Mouse (Mus musculus): Measurements from ENCODE around the gene Fos.

The Fos gene

GRCm38 (mm10) chr12:85473481-85474297 is at the start of gene Fos:
TSS of gene Fos (plus strand) at chr12:85473890.
- DNase-seq (ENCODE audit: inconsistent age in 2 of 2, low spot score in 1 of 2), result peak; percentile 92 to 99

- DNase-seq (ENCODE audit: inconsistent age in 2 of 2, low spot score in 1 of 2), result no peak
Measured at GRCm38 (mm10) chr12:85425721-85426120, 48.0 kb upstream of the Fos start.

DNA sequence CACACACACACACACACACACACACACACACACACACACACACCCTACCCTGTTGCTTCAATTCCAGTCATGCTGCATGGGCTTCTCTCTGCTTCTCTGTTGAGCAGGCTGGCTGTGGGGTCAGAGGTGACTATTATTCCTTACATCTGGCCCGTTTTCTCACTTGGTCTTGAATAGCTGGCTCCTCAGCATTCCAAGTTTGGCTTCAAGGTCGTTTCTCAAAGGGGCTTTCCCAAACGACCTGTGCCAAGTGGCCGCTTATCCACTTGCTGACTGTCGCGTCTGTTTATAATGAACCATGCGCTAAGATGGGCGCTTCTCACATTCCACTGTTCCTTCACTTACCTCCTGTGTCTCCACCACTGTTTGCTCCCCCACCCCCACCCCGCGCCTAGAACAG is 47.6 kb upstream of the Fos start:
- no peak for DNase-seq (ENCODE audit: inconsistent age in 2 of 2, low spot score in 1 of 2)

DNA sequence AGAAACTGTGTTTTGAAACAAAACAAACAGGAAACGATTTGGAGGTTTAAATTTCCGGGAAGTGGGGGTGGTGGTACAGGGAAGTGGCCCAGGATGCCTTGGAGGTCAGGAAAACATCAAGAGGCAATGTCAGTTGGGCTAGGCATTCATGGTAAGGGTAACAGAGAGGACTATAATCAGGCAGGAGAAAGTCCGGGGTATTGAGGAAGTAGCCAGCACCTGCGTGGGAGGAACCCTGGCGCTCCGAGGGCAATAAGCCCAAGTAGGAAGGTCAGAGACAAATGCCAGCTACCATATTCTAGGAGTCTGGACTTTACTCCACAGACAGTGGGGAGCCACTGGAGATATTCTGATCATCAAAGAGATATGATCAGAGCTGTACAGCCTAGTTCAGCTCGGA is 45.9 kb upstream of the Fos start:
- no peak for DNase-seq (ENCODE audit: inconsistent age in 2 of 2, low spot score in 1 of 2)

DNA sequence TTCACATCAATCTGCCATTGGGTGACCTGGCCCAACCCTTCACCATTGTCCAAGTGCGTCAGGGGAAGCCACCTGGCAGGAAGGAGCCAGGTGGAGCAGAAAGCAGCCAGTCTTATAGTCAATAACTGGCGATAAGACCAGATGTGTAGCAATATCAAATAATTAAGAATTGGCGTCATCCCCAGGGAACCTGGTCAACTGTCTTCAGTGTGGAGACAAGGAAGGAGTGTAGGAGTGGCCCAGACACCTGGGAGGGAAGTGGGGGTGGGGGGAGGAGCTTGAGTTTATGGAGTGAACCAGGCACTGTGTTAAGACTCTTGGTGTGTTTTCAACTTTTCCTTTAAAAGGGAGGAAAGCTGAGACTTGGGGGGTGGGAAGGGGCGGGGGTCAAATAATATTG is 43.7 kb upstream of the Fos start:
- no peak for DNase-seq (ENCODE audit: inconsistent age in 2 of 2, low spot score in 1 of 2)

DNA sequence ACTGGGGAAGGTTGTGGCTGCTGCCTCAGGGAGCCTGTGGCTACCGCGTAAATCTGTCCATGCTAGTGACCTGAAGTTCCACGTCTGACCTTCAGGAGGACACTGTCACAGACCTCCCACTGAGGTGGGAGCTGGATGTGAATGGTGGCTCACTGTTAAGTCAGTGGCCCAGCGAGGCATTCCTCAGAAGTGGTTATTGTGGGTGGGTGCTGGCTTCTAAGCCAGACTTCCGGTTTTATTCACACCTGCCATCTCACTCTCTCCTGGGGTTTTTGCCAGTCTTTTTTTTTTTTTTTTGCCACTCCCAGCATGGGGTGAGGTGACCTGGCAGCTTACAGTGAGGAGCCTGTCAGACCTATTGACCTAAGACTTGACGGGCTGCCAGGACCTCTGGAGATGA is 43.3 kb upstream of the Fos start:
- no peak for DNase-seq (ENCODE audit: inconsistent age in 2 of 2, low spot score in 1 of 2)

DNA sequence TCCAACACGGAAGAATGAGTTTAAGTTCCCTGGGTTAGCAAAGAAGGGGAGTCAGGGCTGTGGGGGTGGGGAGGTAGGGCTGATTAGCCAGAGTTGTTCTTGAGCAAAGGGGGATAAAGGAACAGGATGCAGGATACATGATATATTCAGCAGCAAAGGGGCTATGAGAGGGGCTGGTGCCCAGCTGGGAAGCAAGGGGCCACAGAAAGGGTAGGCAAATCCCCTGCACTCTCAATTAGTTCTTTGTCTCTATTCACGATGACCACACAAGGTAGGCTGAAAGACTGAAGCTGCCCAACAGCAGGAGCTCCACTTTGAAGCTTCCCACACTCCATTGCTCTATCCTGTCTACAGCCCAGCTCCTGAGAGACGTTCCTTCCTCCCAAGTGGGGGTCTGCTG is 39.8 kb upstream of the Fos start:
- no peak for DNase-seq (ENCODE audit: inconsistent age in 2 of 2, low spot score in 1 of 2)

DNA sequence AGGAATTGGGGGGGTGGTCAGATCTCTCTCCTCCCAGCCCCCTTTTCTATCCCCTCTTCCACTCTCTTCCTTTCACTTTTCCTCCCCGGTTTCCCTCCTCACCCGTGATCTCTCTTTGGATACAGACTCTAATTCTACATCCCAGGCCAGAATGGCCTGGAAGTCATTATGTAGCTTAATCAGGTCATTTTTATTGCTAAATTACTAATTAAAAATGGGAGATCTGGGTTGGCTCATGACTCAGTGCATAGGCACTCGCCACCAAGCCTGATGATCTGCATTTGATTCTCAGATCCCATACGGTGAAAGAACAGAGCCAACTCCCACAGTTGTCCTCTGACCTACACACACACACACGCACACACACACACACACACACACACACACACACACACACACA is 39.2 kb upstream of the Fos start:
- no peak for DNase-seq (ENCODE audit: inconsistent age in 2 of 2, low spot score in 1 of 2)

- DNase-seq (ENCODE audit: inconsistent age in 2 of 2, low spot score in 1 of 2), result peak; percentile 44 to 77
Measured at GRCm38 (mm10) chr12:85436021-85436621, 37.6 kb upstream of the Fos start.

DNA sequence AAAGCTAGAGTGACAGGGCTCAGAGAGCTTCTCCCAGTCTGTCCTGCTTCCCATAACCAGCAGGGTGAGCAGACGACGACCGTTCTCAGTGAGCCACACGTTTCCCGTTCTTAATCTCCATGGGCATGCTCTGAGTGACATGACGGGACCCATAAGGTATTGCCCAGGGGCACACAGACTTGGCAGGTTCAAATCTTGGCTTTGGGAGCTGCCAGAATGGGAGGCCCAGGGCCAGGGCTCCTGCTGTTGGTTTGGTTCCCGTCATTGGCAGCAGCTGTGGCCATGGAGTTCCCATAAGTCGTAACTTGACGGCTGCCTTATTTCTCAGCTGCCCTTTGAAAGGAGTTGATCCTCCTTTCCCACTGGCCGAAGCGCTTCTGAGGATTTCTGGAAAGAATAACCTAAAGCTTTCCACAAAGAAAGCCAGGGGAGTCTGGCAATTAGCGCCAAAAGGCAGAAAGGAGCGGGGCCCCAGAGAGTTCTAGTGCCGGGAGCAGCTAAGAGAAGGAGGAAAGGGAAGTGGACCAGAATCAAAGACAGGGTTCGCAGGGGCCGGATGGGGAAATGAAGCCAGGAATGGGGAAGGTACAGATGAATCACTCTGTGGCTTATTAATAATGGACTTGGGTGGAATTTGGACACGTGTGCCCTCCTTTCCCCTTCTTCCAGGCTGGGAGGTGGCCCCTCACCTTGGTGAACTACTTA is 36.4 kb upstream of the Fos start:
- peak in 1 of 2 experiments; percentile 68 for DNase-seq (ENCODE audit: inconsistent age in 2 of 2, low spot score in 1 of 2)

DNA sequence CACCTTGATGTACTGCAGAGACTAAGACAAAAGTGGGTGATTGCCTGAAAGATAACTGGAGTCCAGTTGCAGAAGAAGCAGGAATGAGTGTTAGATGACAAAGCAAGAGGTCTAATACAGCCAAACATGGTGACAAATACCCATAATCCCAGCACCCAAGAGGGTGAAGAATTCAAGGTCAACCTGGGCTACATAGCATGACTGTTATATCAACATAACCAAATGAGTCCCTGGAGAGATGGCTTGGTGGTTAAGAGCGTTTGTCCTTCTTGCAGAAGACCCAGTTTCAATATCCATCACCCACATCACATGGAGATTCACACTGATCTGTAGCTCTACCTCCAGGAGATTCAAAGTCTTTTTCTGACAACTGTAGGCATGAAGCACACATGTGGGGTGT is 30.2 kb upstream of the Fos start:
- DNase-seq (ENCODE audit: inconsistent age in 2 of 2, low spot score in 1 of 2), result no peak

DNA sequence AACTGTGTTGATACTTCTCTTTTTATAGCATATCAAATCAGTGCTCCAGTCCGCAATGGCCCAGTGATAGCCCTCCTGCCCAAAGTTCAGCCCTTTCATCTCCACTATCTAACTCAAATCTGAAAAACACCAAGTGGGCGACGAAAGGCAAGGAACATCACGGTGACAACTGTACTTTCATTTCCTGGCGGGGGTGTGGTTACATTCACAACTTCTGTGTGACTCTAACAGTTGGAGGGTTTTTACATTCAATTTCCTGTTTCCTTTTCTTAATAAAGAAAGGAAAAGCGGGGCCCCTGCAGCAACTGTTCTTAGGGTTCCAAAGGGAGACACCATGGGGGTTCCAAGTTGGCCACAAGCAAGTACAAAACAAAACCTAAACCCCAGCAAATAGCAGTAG is 29.0 kb upstream of the Fos start:
- no peak for DNase-seq (ENCODE audit: inconsistent age in 2 of 2, low spot score in 1 of 2)

- no peak for DNase-seq (ENCODE audit: inconsistent age in 2 of 2, low spot score in 1 of 2)
Measured at GRCm38 (mm10) chr12:85447009-85447408, 26.7 kb upstream of the Fos start.

GRCm38 (mm10) chr12:85447490-85447889 is 26.2 kb upstream of the Fos start:
- DNase-seq (ENCODE audit: inconsistent age in 2 of 2, low spot score in 1 of 2), result no peak

GRCm38 (mm10) chr12:85449478-85449877 is 24.2 kb upstream of the Fos start:
- no peak for DNase-seq (ENCODE audit: inconsistent age in 2 of 2, low spot score in 1 of 2)

DNA sequence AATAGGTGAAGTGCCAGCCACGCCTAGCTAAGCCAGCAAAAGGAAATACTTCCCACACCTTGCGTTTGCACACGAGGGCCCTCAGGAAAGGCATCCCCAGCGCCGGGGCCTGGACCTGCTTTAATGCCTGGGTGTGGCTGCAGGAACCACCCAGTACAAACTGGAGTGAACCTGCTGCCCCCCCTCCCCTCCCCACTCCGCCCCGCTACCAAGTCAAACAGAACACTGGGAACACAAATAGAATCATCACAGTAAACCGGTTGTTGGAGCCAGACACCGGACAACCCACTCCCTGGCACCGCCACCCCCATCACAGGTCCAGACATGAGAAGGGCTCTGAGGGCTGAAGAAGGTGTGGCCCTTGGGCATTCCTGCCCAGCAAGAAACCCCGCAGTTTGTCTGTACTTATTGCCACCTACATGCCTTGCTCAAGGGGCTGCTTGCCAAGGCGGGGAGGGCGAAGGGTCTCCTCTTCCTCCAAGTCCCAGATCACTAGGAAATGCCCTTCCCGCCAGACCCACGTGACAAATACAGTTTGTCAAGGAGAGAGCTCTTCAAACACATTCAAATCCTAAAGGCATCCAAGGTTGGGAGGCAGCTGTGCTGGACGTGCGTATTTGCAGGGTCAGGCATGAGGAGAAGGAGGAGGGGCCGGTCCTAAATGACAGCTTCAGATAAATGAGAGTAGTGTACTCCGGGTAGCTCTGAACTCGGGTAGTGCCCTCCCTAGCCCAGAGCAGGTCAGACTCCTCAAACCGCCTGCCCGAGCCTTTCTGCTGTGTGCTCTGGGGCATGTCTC is 21.8 kb upstream of the Fos start:
- peak; percentile 53 to 78 for DNase-seq (ENCODE audit: inconsistent age in 2 of 2, low spot score in 1 of 2)

DNA sequence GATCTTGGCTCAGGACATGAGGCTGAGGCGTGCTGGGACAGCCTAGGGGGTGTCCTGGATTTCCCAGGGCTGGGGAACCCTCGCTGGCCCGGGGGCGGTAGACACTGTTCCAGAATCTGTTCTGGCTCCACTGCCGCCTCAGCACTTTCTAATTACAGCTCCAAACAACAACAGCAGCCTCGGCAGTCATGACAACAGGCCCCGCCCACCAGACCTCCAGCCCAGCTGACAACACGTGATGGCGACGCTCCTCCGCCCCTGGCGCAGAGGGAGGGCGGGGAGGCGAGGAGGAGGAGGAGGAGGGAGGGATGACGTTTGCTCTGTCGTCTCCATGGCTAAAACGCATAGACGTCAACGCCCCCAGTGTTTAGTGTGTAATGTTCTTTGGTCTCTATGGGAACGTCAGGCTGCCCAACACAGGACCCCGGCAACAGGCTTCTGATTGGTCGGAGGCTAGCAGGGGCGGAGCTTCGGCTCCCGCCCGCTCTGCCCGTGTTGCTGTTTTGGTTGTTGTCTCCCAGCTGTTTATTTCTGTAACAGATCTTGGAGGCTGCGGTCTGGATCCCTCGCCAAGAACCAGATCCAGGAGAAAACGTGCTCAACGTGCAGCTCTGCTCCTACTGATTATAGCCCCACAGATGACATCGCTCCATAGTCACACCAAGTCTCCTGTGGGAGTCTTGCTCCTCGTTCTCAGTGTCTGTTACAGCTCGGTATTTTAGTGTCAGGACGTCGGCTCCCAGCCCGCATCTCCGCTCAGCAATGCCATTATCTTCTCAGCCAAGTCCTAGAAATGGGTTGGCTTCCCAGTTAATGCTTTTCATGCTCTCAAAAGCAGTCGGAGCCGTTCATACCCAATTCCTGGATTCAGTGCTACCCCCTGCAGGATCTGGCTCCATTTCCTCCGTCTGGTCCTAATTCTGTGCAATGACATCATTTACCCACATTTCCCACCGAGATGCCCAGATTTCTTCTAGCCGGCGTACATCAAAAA is 18.3 kb upstream of the Fos start:
- DNase-seq (ENCODE audit: inconsistent age in 2 of 2, low spot score in 1 of 2), result peak; percentile 98 to 99

DNA sequence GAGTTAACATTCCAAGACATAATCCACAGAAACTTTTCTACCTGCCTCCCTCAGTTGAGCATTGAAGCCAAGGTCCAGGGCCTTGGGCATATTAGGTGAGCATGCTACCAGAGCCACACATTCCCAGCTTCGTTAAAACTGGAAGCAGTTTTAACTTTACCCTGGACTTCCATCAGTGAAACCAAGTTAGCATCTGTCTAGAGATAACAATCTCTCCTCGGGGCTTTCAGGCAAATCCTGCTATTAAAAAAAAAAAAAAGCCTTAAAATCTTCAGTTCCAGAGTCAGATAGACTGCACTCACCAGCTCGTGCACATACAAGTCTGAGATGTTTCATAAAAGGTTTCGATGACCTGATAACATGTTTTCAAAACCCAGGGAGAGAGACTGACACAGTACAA is 17.4 kb upstream of the Fos start:
- DNase-seq (ENCODE audit: inconsistent age in 2 of 2, low spot score in 1 of 2), result no peak

- peak; percentile 39 to 74 for DNase-seq (ENCODE audit: inconsistent age in 2 of 2, low spot score in 1 of 2)
Measured at GRCm38 (mm10) chr12:85456966-85457505, 16.7 kb upstream of the Fos start.

- DNase-seq (ENCODE audit: inconsistent age in 2 of 2, low spot score in 1 of 2), result no peak
Measured at GRCm38 (mm10) chr12:85459820-85460219, 13.9 kb upstream of the Fos start.

All from adrenal gland, adult (tissue).